Mouse (Mus musculus): ENCODE results near the gene Nek8. TPM values are rescaled to one million over a fixed set of nuclear protein-coding genes. Genes with fewer than 3 reads are reported as not detected.

The Nek8 gene
- total RNA-seq, 2 experiments from 2014 or later = 9.8 to 12.8 TPM

Small RNA genes within 50 kb of the gene (microRNA-seq; reads per million reads assigned to microRNA genes)
- 0.47 to 1.8 reads per million in 2 experiments for gene Mir7653 (ENCODE audit: borderline number of aligned reads in 2 of 2)

Other genes with a start within 250 kb of the Nek8 start
- gene Sez6, start 245.9 kb downstream of the Nek8 start, total RNA-seq (2021) = 1 to 10 TPM; 2.1 to 2.4 TPM
- 10 to 100 TPM; 42.3 to 51.8 TPM for gene Phf12, start 193.9 kb downstream of the Nek8 start, total RNA-seq (2021)
- gene Dhrs13, start 144.4 kb downstream of the Nek8 start, total RNA-seq (2021) = 10 to 100 TPM in 1 of 2 experiments, 1 to 10 TPM in 1; 8.4 to 10.1 TPM
- gene Flot2, start 138.7 kb downstream of the Nek8 start, total RNA-seq (2021) = 10 to 100 TPM; 86.2 to 86.3 TPM
- gene Eral1, start 96.3 kb downstream of the Nek8 start, total RNA-seq (2021) = 10 to 100 TPM; 27.8 to 31.7 TPM
- gene Fam222b, start 82.0 kb downstream of the Nek8 start, total RNA-seq (2021) = 10 to 100 TPM; 19.3 to 22.1 TPM
- gene Traf4, start 11.1 kb downstream of the Nek8 start, total RNA-seq (2021) = 10 to 100 TPM; 29.9 to 34.1 TPM
- 10 to 100 TPM; 54.7 to 76.5 TPM for gene Tlcd1, start within 50 bp of the Nek8 start, total RNA-seq (2021)
- 1,000 to 10,000 TPM; 1,582 to 1,912 TPM for gene Rpl23a, start 6.9 kb upstream of the Nek8 start, total RNA-seq (2021)
- gene Rab34, start 11.8 kb upstream of the Nek8 start, total RNA-seq (2021) = 10 to 100 TPM; 69.9 to 71.9 TPM
- 10 to 100 TPM; 14.6 to 22.9 TPM for gene Proca1, start 16.7 kb upstream of the Nek8 start, total RNA-seq (2021)
- gene Sdf2, start 69.1 kb upstream of the Nek8 start, total RNA-seq (2021) = 100 to 1,000 TPM in 1 of 2 experiments, 10 to 100 TPM in 1; 97.3 to 120 TPM
- gene Supt6, start 69.3 kb upstream of the Nek8 start, total RNA-seq (2021) = 10 to 100 TPM; 71.5 to 85.0 TPM
- gene 2610507B11Rik, start 85.1 kb upstream of the Nek8 start, total RNA-seq (2021) = 100 to 1,000 TPM; 168 to 185 TPM
- under 1 TPM; 0.46 to 0.54 TPM for gene BC030499, start 114.2 kb upstream of the Nek8 start, total RNA-seq (2021)
- gene Spag5, start 124.9 kb upstream of the Nek8 start, total RNA-seq (2021) = 1 to 10 TPM; 1.9 to 4.3 TPM
- gene Aldoc, start 146.3 kb upstream of the Nek8 start, total RNA-seq (2021) = 10 to 100 TPM; 20.8 to 26.9 TPM
- gene Pigs, start 151.7 kb upstream of the Nek8 start, total RNA-seq (2021) = 10 to 100 TPM; 56.2 to 62.4 TPM
- gene Unc119, start 166.8 kb upstream of the Nek8 start, total RNA-seq (2021) = 10 to 100 TPM; 25.8 to 29.0 TPM
- under 1 TPM; 0.19 to 0.20 TPM for gene Foxn1, start 209.9 kb upstream of the Nek8 start, total RNA-seq (2021)
- gene Slc13a2, start 245.5 kb upstream of the Nek8 start, total RNA-seq (2021) = not detected